In the genomic region with DNA sequence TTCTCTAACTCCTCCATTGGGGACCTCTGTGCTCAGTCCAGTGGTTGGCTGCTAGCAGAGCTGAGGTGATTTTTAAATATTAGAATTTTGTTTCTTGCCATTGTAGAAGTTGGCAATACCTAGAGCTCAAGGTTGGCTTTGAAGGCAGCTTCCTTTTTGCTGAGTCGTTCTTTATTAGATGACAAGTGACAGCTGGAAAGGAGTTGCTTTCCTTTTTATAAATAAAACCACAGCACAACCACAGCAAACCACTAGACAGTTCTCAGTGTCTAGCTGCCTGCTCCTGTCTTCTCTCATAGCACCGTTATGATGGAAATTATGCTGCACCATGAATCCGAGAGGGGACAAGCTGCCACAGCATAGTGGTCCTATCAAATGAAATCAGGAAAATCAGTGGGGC, we compare ENCODE assay signal across 24 mouse cellular contexts.
"Had no signal": no experiment of that assay in that cellular context is flagged by ENCODE, and none has a peak within 500 bp of the region (broad histone marks: within the 10 kb centered on the region; RNA-seq: fewer than 3 reads in every experiment).

No protein-coding gene starts in this region.

- H3K36me3 ChIP-seq: heart, embryonic 10.5 days; heart, embryonic 12.5 days; intestine, embryonic 15.5 days; limb, embryonic 10.5 days; limb, embryonic 12.5 days; liver, embryonic 13.5 days had no signal

- H3K4me1 ChIP-seq: heart, embryonic 10.5 days; heart, embryonic 12.5 days; intestine, embryonic 15.5 days; limb, embryonic 10.5 days; limb, embryonic 12.5 days; liver, embryonic 13.5 days had no signal

- H3K4me2 ChIP-seq: heart, embryonic 12.5 days; hindbrain, embryonic 14.5 days; intestine, embryonic 15.5 days; limb, embryonic 12.5 days; liver, embryonic 11.5 days; liver, embryonic 13.5 days had no signal

- ATAC-seq: hindbrain, embryonic 16.5 days; inflammation-experienced regulatory T-cells, adult 6 months; intestine, embryonic 15.5 days; intestine, postnatal 0 days had no signal

- H3K9me3 ChIP-seq: heart, embryonic 10.5 days; heart, embryonic 12.5 days; intestine, embryonic 15.5 days; limb, embryonic 10.5 days; limb, embryonic 12.5 days; liver, embryonic 13.5 days had no signal

- H3K27me3 ChIP-seq: heart, embryonic 12.5 days; intestine, embryonic 15.5 days; limb, embryonic 12.5 days; liver, embryonic 13.5 days had no signal

- H3K4me3 ChIP-seq: gastrocnemius, adult 2 months; heart, embryonic 10.5 days; heart, embryonic 12.5 days; intestine, embryonic 15.5 days; limb, embryonic 10.5 days; limb, embryonic 12.5 days; liver, embryonic 13.5 days had no signal

- DNase-seq: gastrocnemius, adult 2 months; gastrocnemius, postnatal 10 days; gastrocnemius, postnatal 25 days; heart, adult 18-20 months; heart, postnatal 10 days; heart, postnatal 4 days; kidney, adult 18-20 months; kidney, adult 8-10 months; kidney, postnatal 10 days; kidney, postnatal 25 days; layer of hippocampus, adult 9-11 months; layer of hippocampus, postnatal 36 days; liver; liver, embryonic 13.5 days had no signal

- H3K9ac ChIP-seq: heart, embryonic 12.5 days; hindbrain, embryonic 14.5 days; intestine, embryonic 15.5 days; limb, embryonic 12.5 days; liver, embryonic 13.5 days had no signal

- H3K27ac ChIP-seq: gastrocnemius, adult 2 months; heart, embryonic 10.5 days; hindbrain, embryonic 14.5 days; intestine, embryonic 15.5 days; limb, embryonic 10.5 days; limb, embryonic 12.5 days; liver, embryonic 13.5 days had no signal
